Mouse (Mus musculus): Measurements from ENCODE around the gene Eva1b.

- TF ChIP-seq CTCF (IDR thresholded peaks at IDR 0.05; ENCODE audit: extremely low read depth, insufficient read depth, insufficient read length, insufficient replicate concordance) (no peak), POLR2A (IDR thresholded peaks at IDR 0.05; ENCODE audit: low read depth, low read length) (no peak)
These were observed 27.5 kb upstream of the Eva1b start for GRCm38 (mm10) chr4:126120052-126120451.

Data from spleen, adult 2 months (tissue).